Mouse (Mus musculus): ENCODE measurements around the gene Dph5.

DNA sequence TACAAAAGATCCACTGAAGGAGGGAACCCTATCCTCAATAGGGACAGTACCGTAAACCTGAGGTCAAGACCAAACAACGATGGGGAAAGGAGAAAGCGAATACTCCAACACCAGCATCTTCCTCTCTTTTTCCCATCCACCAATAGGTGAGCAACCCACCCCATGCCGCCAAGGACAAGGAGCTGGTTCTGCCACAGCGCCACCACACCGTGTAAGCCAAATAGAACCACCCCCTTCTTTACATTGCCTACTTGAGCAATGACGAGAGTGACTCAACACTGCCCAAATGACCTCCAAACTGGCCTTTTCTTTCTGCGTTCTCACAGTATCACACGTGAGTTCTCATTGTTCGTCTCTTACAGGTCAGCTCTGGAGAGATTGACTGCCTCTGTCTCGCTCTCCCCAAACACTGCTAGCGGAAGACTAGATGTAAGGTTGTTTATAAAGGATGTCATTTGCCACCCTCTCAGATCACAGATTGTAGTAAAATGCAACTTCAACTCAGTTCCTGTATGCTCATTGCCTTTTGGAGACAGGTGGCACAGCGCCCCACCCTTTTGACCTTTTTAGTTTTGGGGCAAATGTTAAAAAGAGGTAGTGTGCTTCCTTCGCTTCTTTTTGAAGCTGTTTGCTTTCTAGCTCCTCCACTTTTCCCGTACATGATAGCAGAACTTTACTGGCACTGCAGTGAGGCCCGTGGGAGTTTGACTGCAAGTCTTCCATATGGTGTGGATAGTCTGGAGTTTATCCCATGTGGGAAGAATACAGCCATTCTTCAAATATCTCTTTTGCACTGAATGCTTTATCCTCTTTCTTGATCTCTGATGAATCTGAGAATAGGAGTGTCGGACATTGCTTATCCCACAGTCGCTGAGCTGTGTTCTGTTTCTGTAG is 45.9 kb downstream of the Dph5 start:
- no peak for TF ChIP-seq POLR2A (IDR thresholded peaks at IDR 0.05; ENCODE audit: borderline replicate concordance, control insufficient read depth, low read depth, low read length)
- no peak for TF ChIP-seq CTCF (IDR thresholded peaks at IDR 0.05; ENCODE audit: control insufficient read depth, insufficient read depth, low read length)
